Mouse (Mus musculus): Measurements from ENCODE around the gene Marveld1. TPM values are rescaled to one million over a fixed set of nuclear protein-coding genes. Genes with fewer than 3 reads are reported as not detected.

The Marveld1 gene
- polyA plus RNA-seq, 1 experiment from 2014 or later = 4.4 TPM

- peaks cover 24% of the 10 kb centered on the region for H3K4me1 ChIP-seq (ENCODE audit: control insufficient read depth, insufficient read depth, low read length)
- H3K4me3 ChIP-seq (ENCODE audit: low read length) = no peak overlapping the region; the same call in 1 of the 2 replicates
- ATAC-seq = 0 out of 2 replicates have a peak, but pooled peaks have one; percentile 6
- 91% methylated on average over 9 of the region's 9 CpGs for WGBS
- H3K4me2 ChIP-seq (ENCODE audit: low read depth, low read length) = peak overlapping the region; percentile 87; the same call in 1 of the 2 replicates
- peak overlapping the region; percentile 87; the same call in 1 of the 2 replicates for H3K27ac ChIP-seq (ENCODE audit: low read length)
- H3K9ac ChIP-seq (ENCODE audit: low read depth, low read length) = no peak overlapping the region; the same call in 1 of the 2 replicates
- no peaks in the 10 kb centered on the region for H3K9me3 ChIP-seq (ENCODE audit: control insufficient read depth, low read length)
- no peaks in the 10 kb centered on the region for H3K36me3 ChIP-seq (ENCODE audit: control insufficient read depth, insufficient read depth, low read length)
- H3K27me3 ChIP-seq (replicated peaks; ENCODE audit: control insufficient read depth, insufficient read depth, low read length) = no peaks in the 10 kb centered on the region
Measured at GRCm38 (mm10) chr19:42146276-42147010, 757 bp upstream of the Marveld1 start.

GRCm38 (mm10) chr19:42147769-42148568, 769 bp downstream of the Marveld1 start:
- Histone ChIP-seq H3K27ac (ENCODE audit: low read length) (peak overlapping the region; percentile 87), H3K36me3 (ENCODE audit: control insufficient read depth, insufficient read depth, low read length) (no peaks in the 10 kb centered on the region), H3K9ac (ENCODE audit: low read depth, low read length) (peak overlapping the region; percentile 87), H3K4me3 (ENCODE audit: low read length) (peak overlapping the region; percentile 72), H3K9me3 (ENCODE audit: control insufficient read depth, low read length) (no peaks in the 10 kb centered on the region), H3K27me3 (replicated peaks; ENCODE audit: control insufficient read depth, insufficient read depth, low read length) (no peaks in the 10 kb centered on the region), H3K4me2 (ENCODE audit: low read depth, low read length) (peak overlapping the region; percentile 87), H3K4me1 (ENCODE audit: control insufficient read depth, insufficient read depth, low read length) (peaks cover 31% of the 10 kb centered on the region)
- ATAC-seq = peak; percentile 21
- WGBS = under 1% methylated on average over 63 of the region's 63 CpGs

GRCm38 (mm10) chr19:42148569-42148860, 1.3 kb downstream of the Marveld1 start:
- WGBS = 18% methylated on average over 7 of the region's 7 CpGs
- peaks cover 31% of the 10 kb centered on the region for H3K4me1 ChIP-seq (ENCODE audit: control insufficient read depth, insufficient read depth, low read length)
- ATAC-seq = peak; percentile 38

GRCm38 (mm10) chr19:42151990-42152389, 4.8 kb downstream of the Marveld1 start:
- Histone ChIP-seq H3K36me3 (ENCODE audit: control insufficient read depth, insufficient read depth, low read length) (no peaks in the 10 kb centered on the region), H3K27me3 (replicated peaks; ENCODE audit: control insufficient read depth, insufficient read depth, low read length) (no peaks in the 10 kb centered on the region), H3K27ac (ENCODE audit: low read length) (no peak overlapping the region), H3K4me1 (ENCODE audit: control insufficient read depth, insufficient read depth, low read length) (peaks cover 28% of the 10 kb centered on the region), H3K4me2 (ENCODE audit: low read depth, low read length) (no peak overlapping the region), H3K9me3 (ENCODE audit: control insufficient read depth, low read length) (no peaks in the 10 kb centered on the region), H3K9ac (ENCODE audit: low read depth, low read length) (no peak overlapping the region), H3K4me3 (ENCODE audit: low read length) (no peak overlapping the region)
- ATAC-seq = peak; percentile 38; the same call in 1 of the 2 replicates
- 2% methylated on average over 6 of the region's 6 CpGs for WGBS

More at GRCm38 (mm10) chr19:42148569-42148860, 1.3 kb downstream of the Marveld1 start:
- no peaks in the 10 kb centered on the region for H3K36me3 ChIP-seq (ENCODE audit: control insufficient read depth, insufficient read depth, low read length)
- H3K27ac ChIP-seq (ENCODE audit: low read length) = peak overlapping the region; percentile 87; the same call in 1 of the 2 replicates
- H3K4me3 ChIP-seq (ENCODE audit: low read length) = peak overlapping the region; percentile 72
- H3K4me2 ChIP-seq (ENCODE audit: low read depth, low read length) = peak overlapping the region; percentile 87
- peak overlapping the region; percentile 87 for H3K9ac ChIP-seq (ENCODE audit: low read depth, low read length)
- no peaks in the 10 kb centered on the region for H3K9me3 ChIP-seq (ENCODE audit: control insufficient read depth, low read length)
- no peaks in the 10 kb centered on the region for H3K27me3 ChIP-seq (replicated peaks; ENCODE audit: control insufficient read depth, insufficient read depth, low read length)

- 57% methylated on average over 12 of the region's 12 CpGs for WGBS
- no peaks in the 10 kb centered on the region for H3K36me3 ChIP-seq (ENCODE audit: control insufficient read depth, insufficient read depth, low read length)
- no peaks in the 10 kb centered on the region for H3K9me3 ChIP-seq (ENCODE audit: control insufficient read depth, low read length)
- ATAC-seq = no peak
- 0 out of 2 replicates have a peak overlapping the region, but pooled peaks have one; percentile 33 for H3K9ac ChIP-seq (ENCODE audit: low read depth, low read length)
- peaks cover 7% of the 10 kb centered on the region for H3K4me1 ChIP-seq (ENCODE audit: control insufficient read depth, insufficient read depth, low read length)
- no peak overlapping the region for H3K4me3 ChIP-seq (ENCODE audit: low read length)
- H3K27me3 ChIP-seq (replicated peaks; ENCODE audit: control insufficient read depth, insufficient read depth, low read length) = no peaks in the 10 kb centered on the region
- H3K27ac ChIP-seq (ENCODE audit: low read length) = no peak overlapping the region
- no peak overlapping the region for H3K4me2 ChIP-seq (ENCODE audit: low read depth, low read length)
Measured at GRCm38 (mm10) chr19:42157493-42158237, 10.5 kb downstream of the Marveld1 start.

- WGBS = 32% methylated on average over 13 of the region's 13 CpGs
- Histone ChIP-seq H3K27me3 (replicated peaks; ENCODE audit: control insufficient read depth, insufficient read depth, low read length) (no peaks in the 10 kb centered on the region), H3K36me3 (ENCODE audit: control insufficient read depth, insufficient read depth, low read length) (no peaks in the 10 kb centered on the region), H3K4me2 (ENCODE audit: low read depth, low read length) (0 out of 2 replicates have a peak overlapping the region, but pooled peaks have one; percentile 16), H3K27ac (ENCODE audit: low read length) (no peak overlapping the region), H3K9me3 (ENCODE audit: control insufficient read depth, low read length) (no peaks in the 10 kb centered on the region), H3K4me3 (ENCODE audit: low read length) (no peak overlapping the region), H3K9ac (ENCODE audit: low read depth, low read length) (0 out of 2 replicates have a peak overlapping the region, but pooled peaks have one; percentile 33), H3K4me1 (ENCODE audit: control insufficient read depth, insufficient read depth, low read length) (peaks cover 7% of the 10 kb centered on the region)
- ATAC-seq = peak; percentile 46; the same call in 1 of the 2 replicates
Measured at GRCm38 (mm10) chr19:42158246-42159017, 11.2 kb downstream of the Marveld1 start.

GRCm38 (mm10) chr19:42163764-42164163, 16.6 kb downstream of the Marveld1 start, which contains the start of gene Zfyve27:
Zfyve27 (plus strand) TSS chr19:42163951.
- H3K27ac ChIP-seq (ENCODE audit: low read length) = no peak within 1 kb of the TSS
- peaks cover 3% of the 10 kb centered on the region; the same call in 1 of the 2 replicates for H3K4me1 ChIP-seq (ENCODE audit: control insufficient read depth, insufficient read depth, low read length)
- no peaks in the 10 kb centered on the region for H3K36me3 ChIP-seq (ENCODE audit: control insufficient read depth, insufficient read depth, low read length)
- H3K9ac ChIP-seq (ENCODE audit: low read depth, low read length) = no peak within 1 kb of the TSS
- H3K4me3 ChIP-seq (ENCODE audit: low read length) = no peak within 1 kb of the TSS
- no peak within 1 kb of the TSS for H3K4me2 ChIP-seq (ENCODE audit: low read depth, low read length)
- H3K9me3 ChIP-seq (ENCODE audit: control insufficient read depth, low read length) = no peaks in the 10 kb centered on the region
- WGBS = 48% methylated on average over 5 of the region's 5 CpGs
- H3K27me3 ChIP-seq (replicated peaks; ENCODE audit: control insufficient read depth, insufficient read depth, low read length) = no peaks in the 10 kb centered on the region
- no peak for ATAC-seq

GRCm38 (mm10) chr19:42164188-42164587, 17.0 kb downstream of the Marveld1 start:
- Histone ChIP-seq H3K9ac (ENCODE audit: low read depth, low read length) (no peak overlapping the region), H3K4me2 (ENCODE audit: low read depth, low read length) (no peak overlapping the region), H3K9me3 (ENCODE audit: control insufficient read depth, low read length) (no peaks in the 10 kb centered on the region), H3K27ac (ENCODE audit: low read length) (no peak overlapping the region), H3K36me3 (ENCODE audit: control insufficient read depth, insufficient read depth, low read length) (no peaks in the 10 kb centered on the region), H3K4me1 (ENCODE audit: control insufficient read depth, insufficient read depth, low read length) (peaks cover 4% of the 10 kb centered on the region; the same call in 1 of the 2 replicates), H3K27me3 (replicated peaks; ENCODE audit: control insufficient read depth, insufficient read depth, low read length) (no peaks in the 10 kb centered on the region), H3K4me3 (ENCODE audit: low read length) (no peak overlapping the region)
- no peak for ATAC-seq
- WGBS = 27% methylated on average over 7 of the region's 7 CpGs
